Mouse (Mus musculus): ENCODE data around the gene Rest. TPM values are rescaled to one million over a fixed set of nuclear protein-coding genes. Genes with fewer than 3 reads are reported as not detected.

Gene Rest
- total RNA-seq, 2 experiments from 2014 or later, result 3.6 TPM

- intact Hi-C loops (cut with DNase I), result no loop called here
- TF ChIP-seq CTCF (IDR thresholded peaks at IDR 0.05), result no peak
- DNase-seq (ENCODE audit: extremely low spot score in 1 of 2, low spot score in 2 of 2), result no peak
- Histone ChIP-seq H3K27ac (no peak overlapping the region), H3K4me3 (no peak overlapping the region)
These were observed 48.9 kb downstream of the Rest start for GRCm38 (mm10) chr5:77314206-77314605.

GRCm38 (mm10) chr5:77314986-77315385 is 49.7 kb downstream of the Rest start:
- intact Hi-C loops (cut with DNase I), result no loop called here
- Histone ChIP-seq H3K27ac (no peak overlapping the region), H3K4me3 (no peak overlapping the region)
- TF ChIP-seq CTCF (IDR thresholded peaks at IDR 0.05), result no peak
- no peak for DNase-seq (ENCODE audit: extremely low spot score in 1 of 2, low spot score in 2 of 2)

- intact Hi-C loops (cut with DNase I), result no loop called here
- no peak for DNase-seq (ENCODE audit: extremely low spot score in 1 of 2, low spot score in 2 of 2)
- Histone ChIP-seq H3K27ac (no peak overlapping the region), H3K4me3 (no peak overlapping the region)
- no peak for TF ChIP-seq CTCF (IDR thresholded peaks at IDR 0.05)
These were observed 59.6 kb downstream of the Rest start for GRCm38 (mm10) chr5:77324936-77325335.

GRCm38 (mm10) chr5:77330154-77330553 is 64.9 kb downstream of the Rest start:
- Histone ChIP-seq H3K27ac (no peak overlapping the region), H3K4me3 (no peak overlapping the region)
- DNase-seq (ENCODE audit: extremely low spot score in 1 of 2, low spot score in 2 of 2), result no peak
- peak; percentile 16 for TF ChIP-seq CTCF (IDR thresholded peaks at IDR 0.05)
- intact Hi-C loops (cut with DNase I), result no loop called here

Small RNAs within 50 kb of the gene (microRNA-seq; reads per million reads assigned to microRNA genes)
- 0 reads per million in 2 experiments for gene Mir5098

Other genes with a start within 250 kb of the Rest start
- gene Thegl, start 249.5 kb upstream of the Rest start, total RNA-seq (2021), result under 1 TPM; 0.47 to 0.57 TPM
- 10 to 100 TPM; 26.2 to 26.5 TPM for gene Hopx, start 150.4 kb upstream of the Rest start, total RNA-seq (2021)
- gene Spink2, start 54.0 kb upstream of the Rest start, total RNA-seq (2021), result not detected
- gene Noa1, start 44.6 kb downstream of the Rest start, total RNA-seq (2021), result 10 to 100 TPM; 21.6 to 27.6 TPM
- gene Polr2b, start 44.7 kb downstream of the Rest start, total RNA-seq (2021), result 10 to 100 TPM; 43.0 to 47.6 TPM
- 10 to 100 TPM; 38.3 to 41.2 TPM for gene Igfbp7, start 142.6 kb downstream of the Rest start, total RNA-seq (2021)

All from left cerebral cortex, adult 2 months (tissue).